Mouse (Mus musculus) thymus, adult 18-20 months (tissue): Measurements from ENCODE around the gene Akna.

ENCODE experiments used
- DNase-seq, 2 experiments: peaks; one replicate each; pipeline ENCODE4 v3.0.0; 2022; ENCODE audit warnings: mixed read lengths in 2 of 2

The Akna gene

DNA sequence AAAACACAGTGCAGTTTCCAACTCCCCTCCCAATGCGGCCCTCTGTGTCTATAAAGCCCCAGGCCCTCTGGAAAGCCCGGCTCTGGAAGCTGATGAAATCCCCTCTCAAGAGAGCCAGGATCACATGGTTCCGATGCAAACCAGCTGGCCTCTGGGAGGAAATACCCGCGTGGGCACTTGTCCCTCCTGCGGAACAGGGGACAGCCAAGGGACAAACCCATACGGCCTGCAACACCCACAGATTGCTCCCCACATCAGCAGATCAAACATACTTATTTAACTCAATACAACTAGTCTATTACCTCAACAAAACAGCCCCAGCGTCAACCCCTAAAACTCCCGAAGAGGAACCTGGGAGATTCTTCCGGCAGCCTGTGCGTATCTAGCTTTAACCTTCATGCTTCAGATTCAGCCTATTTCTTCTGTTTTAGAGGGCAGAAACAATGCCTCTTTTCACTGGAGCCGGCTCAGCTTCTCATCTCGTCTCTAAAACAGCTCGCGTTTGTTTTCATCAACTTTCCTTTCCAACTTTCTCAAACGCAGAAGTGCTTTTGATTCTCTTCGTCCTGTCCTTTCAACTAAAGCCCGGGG lies 6.3 kb upstream of the Akna start:
- no peak for DNase-seq

DNA sequence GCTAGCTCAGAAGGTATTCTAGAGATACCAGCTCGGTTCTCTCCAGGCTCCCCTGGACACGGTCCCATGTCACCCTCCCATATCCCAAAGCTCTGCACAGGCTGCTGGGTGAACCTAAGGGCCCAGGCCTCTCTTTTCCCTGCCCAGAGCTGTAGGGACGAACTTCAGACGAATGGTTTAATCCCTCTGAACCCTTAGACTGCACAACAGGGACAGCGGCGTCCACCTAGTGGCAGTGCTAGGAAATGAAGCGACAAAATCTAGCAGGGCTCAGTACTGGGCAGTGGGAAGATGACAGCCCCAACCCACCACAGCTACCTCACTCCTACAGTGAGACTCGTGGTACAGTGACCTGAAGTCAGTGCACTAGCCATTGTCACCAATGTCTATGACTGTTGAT lies 5.5 kb upstream of the Akna start:
- DNase-seq, result no peak

DNA sequence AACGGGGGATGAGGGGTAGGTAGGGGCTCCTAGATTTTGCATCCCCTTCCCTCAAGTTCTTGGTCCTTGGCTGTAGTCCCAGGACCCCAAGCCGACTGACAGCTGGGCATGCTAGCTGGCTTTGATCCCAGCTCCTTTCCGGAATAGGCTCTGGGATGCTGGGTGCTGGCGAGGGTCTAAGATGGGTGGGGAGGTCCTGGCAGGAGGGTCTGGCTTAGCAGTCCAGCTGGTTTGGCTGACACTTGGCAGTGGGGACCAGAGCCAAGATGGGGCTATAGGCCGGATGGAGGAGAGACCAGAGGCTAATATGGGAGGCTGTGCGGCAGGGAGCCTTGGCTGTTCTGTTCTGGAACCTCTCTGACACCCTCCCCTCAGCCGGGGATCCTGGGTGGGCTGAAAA lies 5.1 kb upstream of the Akna start:
- no peak for DNase-seq

DNA sequence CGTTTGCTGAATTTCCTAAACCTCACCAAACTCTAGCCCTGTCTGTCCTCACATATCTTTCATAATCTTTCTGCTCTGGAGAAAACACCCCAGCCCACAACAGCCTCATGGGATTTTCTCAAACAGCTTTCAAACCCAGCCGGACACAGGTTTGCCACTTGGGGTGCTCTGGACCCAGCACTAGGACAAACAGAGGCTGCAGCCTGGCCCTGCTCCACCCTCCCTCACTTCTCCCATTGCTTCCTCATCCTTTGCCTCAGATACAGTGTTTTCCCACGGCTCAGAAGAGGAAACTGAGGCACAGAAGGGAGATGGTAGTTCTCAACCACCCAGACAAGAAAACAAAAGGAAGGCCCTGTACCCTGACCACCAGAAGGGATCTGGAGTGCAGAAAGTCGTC lies 2.5 kb upstream of the Akna start:
- DNase-seq, result no peak

DNA sequence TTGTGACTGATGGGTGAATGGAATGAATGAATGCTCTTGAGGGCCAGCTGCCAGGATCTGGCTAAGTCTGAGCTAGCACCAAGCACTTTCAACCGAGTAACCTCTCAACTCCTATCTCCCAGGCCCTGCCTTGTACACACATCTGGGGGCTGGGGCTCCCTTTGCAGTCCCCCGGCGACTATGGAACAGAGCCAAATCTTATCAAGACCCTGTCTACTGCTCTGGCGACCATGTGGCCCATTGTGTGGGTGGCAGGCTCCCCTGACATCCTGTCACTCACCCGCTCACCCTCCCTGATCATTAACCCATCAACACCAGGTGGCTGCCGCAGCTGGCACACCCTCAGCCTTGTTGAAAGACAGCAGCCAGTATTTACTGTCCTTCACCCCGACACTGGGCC lies 1.9 kb upstream of the Akna start:
- DNase-seq, result peak; percentile 60 to 78

DNA sequence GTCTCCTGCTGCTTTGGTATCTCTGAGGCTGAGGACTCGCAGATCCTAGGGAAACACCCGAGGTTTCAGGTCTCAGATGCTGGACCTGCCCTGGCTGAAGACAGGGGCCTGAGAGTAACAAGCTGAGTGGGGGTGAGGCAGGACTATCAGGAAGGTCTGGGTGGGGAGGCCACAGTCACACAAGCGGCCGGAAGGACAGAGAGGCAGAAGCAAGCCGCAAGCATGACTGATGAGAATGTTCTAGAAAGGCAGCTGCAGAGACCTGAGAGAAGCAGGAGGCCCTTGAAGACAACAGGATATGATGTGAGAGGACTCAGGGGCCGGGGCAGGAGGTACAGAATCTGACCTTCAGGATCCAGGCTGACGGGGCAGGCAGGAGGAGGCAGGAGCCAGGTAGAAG lies 1.1 kb upstream of the Akna start:
- peak; percentile 64 to 84 for DNase-seq

DNA sequence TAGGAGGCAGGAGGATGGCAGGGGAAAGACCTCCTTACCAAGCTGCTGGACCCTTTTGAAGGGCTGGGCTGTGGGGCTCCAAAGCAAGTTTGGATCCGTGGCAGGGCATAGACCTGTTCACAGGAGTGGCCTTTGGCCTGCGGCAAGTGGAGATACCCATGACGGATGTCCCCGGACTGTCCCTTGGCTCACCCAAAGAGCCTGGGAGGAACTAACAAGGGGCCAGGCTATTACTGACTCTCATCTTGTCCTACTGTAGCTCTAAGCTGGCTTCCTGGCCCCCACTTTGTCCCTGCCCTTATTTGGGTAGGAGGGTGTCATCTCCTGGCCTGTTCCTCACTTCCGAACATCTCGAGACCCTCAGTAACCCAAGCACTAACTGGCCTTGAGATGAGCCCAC lies 596 bp downstream of the Akna start:
- DNase-seq, result no peak

DNA sequence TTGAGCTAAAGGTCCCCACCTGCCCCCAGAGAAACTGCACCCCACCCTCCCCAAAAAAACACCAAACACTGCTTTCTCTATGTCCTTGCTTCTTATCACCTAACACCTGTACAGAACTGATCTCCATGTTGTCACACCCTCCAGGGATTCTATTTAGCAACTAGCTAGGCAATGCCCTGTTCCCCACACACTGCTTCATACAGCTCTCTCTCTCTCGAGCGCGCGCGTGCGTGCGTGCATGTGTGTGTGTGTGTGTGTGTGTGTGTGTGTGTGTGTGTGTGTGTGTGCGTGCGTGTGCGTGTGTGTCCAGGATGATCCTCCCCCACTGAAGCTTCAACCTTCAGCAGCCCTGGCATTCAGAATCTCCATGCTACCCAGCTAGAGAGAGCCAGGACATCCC lies 1.1 kb downstream of the Akna start:
- no peak for DNase-seq

DNA sequence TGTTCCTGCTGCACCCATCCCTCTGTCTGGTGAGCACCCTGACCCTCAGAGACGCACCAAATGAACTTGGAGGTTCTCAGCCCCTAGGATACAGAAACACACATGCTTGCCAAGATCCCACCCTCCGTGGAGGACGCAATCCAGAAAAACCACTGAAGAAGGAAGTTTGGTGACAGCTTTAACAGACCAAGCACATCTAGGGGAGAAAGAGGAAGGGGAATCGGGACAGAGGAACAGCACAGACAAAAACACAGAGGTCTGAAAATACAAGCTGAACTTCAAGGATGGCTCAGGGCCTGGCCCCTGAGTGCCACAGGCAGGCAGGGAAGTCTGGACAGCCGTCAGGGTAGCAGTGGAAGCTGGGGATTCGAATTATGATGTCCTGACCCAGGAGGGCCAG lies 1.5 kb downstream of the Akna start:
- no peak for DNase-seq

DNA sequence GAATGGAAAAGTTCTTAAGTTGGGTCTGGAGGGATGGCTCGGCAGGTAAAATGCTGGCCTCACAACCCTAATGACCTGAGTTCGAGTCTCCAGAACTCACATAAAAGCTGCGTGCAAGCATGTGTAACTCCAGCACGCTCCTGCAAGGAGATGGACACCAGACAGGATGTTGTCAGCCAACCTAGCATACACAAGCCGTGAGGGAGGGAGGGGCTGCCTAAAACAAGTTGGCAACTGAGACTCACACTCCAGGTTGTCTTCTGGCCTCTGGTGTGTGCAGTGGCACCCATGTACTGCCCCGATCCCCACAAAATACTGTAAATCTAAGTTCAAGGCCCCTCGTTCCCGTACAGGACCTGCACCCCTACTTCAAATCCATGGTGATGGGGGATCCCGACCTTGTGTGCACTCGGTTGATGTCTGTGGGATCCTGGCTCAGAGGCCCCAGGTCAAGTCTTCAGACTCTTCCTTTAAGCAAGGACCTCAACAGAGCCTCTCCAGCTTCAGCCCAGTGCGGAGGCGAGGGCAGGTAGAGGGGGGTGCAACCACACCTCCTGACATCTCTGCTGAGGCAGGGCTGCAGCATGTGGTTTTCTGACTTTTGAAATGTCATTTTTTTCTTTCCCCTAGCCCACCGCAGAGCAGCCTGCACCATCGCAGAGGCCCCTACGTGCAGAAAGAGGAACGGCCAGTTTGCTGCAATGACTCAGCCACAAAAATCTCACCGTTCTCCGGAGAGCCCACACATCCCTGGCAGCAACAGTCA lies 2.4 kb downstream of the Akna start:
- peak in 1 of 2 experiments; percentile 68 for DNase-seq

DNA sequence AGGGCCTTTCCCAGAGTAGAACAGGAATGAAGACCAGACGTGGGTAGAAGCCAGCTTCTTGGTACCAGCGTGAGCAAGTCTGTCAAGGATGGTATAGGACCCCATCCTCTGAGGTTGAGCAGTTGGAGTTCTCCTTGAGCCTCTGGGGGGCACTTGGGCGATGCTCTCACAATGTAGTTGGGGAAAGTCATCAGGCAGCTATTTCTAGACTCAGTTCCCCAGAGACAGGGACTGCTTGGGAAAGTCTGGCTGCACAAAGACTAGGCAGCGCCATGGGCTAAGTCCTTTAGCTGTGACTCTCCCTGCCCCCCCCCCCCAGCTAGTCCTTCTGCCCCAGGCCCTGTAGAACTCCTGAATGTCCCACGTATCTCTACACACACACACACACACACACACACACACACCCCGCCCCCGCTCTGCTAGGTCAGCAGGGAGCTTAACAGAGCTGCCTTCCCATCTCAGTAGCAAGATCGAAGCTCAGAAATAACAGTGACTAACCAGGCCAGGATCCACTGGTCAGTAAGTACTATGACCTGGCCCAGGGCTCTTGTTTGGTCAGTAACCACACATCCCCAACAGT lies 3.4 kb downstream of the Akna start:
- DNase-seq, result no peak

DNA sequence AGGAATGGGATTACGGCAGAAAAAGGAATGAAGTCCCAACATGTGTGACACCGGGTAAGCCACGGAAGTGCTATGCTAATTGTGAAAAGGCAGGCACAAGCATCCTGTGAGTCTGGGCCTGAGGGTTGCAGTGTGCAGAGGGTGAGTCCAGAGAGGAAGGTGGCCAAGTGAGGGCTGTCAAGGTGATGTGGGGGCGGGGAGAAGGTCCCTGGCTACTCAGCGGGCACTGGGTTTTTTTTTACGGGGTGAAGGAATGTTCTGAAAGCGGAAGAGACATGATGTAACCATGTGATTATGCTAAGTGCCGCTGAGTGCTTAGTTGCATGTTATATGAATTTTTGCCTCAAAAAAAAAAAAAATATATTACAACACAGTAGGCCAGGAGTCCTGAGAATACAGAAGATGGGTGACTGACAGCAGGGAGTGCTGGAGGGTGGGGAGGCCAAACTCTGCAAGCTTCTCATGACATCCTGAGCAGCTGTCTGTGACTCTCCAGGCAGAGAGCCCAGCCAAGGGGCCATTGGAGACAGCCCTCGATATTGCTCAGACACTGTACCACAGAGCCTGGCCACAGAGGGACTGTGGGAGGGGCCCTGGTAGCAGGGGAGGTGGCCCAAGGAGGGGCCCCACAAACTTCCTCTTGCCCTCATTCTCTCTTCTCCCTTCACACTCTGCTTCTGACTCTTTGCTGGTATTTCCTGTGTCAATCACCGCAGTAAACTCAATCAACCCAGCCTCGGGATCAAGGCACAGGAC lies 4.1 kb downstream of the Akna start:
- DNase-seq, result no peak

DNA sequence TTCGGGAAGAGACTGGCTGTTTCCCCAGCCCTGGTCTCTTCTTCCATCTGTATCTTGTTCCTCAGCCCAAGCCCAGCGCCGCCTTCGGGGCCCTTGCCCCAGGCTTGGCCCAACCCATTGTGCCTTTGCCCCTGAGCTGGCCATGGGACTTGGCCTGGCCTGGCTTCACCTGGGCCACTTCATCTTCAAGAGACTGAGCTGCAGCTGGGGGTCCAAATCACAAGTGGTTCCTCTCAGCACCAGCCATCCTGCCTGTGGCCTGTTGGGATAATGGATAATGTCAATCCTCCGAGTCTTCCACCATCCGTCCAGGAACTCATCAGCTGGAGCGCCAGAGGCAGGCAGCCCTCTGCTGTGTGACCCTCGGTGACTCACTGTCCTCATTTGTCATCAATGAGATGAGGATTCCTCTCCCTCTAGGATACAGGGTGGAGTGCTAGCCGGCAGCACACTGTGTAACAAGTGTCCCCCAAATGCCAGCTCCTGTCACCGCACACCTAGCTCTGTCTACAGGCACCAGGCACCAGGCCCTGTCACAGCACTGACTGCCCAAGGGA lies 5.1 kb downstream of the Akna start:
- no peak for DNase-seq

DNA sequence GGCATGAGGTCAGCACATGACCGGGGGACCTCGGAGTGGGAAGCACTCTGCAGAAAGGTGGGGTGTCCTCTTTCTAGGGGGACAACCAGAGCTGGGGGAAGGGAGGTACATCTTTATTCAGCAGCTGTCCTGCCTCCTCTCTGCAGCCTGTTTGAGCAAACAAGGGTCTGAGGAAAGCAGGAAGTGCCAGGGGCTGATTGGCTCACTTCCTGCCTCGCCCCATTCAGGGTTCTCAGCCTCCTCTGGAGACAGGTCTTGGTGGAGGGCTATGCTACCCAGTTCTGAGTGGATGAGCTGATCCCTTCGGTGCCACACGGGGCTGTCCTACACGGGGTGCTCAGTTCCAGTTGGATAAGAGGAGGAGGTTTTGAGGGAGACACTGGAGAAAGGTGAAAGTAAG lies 11.8 kb downstream of the Akna start:
- DNase-seq, result peak; percentile 47 to 62

DNA sequence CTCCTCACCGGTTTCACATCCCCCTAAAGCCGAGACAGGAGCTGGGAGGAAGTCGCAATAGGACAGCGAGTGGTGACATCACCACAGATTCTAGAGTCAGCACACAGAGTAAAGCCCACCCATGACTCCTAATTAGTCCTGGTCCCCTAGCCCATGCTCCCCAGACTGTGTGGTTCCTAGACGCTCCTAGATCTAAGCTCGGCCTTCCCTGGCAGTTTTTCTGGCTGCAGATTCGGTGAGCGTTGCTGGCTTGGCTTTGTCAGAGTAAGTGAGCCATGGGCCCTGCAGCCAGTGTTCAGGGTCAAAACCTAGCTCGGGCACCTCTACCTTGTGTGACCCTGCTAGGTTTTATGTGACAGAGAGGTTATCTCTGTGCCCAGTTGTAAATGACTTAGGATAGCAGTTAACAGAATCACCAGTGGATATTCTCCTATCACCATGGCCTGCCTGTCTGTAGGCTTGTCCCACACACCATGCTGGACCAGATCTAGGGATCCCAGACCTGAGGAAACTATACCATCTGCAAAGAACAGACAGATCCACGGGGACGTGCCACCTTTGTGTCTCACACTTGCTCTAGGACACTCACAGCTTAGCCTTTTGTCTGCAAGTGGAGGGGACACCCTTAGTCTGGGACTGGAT lies 13.1 kb downstream of the Akna start:
- DNase-seq, result no peak

DNA sequence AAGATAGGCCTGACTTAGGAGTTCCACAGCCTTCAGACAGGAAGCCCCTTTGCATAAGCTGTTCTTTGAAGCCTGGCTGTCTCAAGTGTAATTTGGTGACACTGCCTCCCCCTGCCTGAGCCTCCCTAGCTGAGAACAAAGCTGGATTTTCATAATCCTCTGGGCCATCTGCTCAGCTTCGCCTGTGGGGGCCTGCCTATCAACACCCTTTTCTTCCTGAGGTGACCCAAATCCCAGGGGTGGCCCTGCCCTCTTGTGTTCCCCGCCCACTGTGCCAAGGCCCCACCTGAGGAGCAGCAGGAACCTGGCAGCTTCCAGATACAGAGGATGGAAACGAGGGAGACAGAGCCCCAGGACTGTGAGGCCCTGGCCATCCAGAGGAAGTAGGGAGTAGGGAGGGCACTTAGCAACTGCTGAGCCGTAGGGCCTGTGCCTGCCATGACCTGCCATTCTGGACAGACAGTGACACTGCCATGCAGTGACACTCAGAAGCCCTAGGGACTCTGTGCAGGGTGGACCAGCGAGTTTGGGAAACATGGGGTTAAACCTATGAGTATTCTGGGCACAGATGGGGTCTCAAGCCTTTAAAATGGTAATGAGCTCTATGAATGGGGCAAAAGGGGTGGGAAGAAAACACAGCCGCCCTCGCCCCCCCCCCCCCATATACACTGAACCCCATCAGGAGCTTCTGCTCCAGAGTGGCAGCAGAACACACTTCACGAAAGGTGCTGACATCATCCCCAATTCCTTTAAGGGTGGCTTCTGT lies 13.8 kb downstream of the Akna start:
- DNase-seq, result peak; percentile 38 to 72

DNA sequence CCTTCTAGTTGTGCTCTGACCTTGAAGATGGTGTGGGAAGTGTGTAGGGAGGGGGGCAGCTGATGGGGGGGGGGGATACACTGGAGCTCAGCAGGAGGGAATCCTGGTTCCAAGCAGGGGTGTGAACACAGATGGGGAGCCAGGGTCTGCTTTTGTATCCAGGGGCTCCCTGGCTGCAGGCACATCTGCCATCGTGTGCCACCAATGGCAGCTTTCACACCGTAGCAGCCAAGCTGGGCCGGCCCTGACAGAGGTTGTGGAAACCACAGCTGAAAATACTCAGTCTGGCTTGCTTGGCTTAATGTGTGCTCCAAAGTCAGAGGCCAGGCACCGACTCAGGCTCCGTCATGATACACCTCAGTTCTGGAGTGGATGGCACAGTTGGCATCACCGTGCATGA lies 15.1 kb downstream of the Akna start:
- DNase-seq, result no peak

DNA sequence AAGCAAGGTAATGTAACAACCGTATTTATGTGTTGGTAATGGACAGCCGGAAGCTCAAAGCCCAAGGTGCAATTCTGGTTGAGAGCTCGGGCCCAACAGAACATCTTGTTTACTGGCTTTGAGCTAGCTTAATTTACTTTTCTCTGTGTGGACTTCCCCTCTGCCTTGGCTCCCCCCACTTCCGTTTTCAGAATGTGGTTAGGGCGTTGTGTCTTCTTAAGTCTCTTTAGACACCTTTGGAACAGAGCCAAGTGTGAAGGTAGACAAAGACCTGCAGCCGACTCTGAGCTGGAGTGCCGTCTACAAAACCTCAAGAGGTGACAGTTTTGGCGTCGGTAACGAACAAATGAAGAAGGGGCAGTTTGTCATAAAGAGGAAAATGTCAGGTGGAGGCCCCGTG lies 17.4 kb downstream of the Akna start:
- DNase-seq, result peak; percentile 65 to 86

DNA sequence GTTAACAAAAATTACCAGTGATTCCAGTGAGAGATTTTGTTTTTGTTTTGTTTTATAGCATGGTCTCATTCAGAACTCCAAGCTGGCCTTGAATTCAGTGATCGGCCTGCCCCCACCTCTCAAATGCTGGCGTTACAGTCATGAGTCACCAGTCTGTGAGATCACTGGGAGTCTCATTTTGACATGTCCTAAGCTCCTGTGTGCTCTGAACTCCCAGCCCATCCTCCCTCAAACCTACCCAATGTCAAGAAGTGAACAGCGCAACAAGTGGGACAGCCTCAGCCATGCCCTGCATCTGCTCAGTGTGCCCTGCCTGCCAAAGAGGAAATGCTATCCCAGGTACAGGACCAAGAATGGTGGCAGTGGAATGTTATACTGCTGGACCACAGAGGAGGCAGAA lies 17.9 kb downstream of the Akna start:
- DNase-seq, result no peak

DNA sequence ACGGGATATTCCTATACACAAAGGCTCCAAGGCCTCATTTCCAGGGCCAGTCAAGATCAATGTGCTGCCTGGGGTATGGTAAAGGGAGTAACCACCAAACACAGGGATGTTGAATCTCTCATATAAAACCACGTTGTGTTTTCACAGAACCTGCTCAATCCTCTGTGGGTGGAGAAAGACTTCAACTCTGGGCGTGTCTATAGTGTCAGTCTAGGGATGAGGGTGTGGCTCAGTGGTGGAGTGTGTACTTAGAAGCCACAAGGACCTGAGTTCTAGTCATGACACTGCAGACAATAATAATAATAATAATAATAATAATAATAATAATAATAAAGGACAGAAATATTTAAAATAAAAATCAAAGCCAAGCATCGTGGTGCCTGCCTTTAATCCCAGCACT lies 18.9 kb downstream of the Akna start:
- DNase-seq, result no peak

DNA sequence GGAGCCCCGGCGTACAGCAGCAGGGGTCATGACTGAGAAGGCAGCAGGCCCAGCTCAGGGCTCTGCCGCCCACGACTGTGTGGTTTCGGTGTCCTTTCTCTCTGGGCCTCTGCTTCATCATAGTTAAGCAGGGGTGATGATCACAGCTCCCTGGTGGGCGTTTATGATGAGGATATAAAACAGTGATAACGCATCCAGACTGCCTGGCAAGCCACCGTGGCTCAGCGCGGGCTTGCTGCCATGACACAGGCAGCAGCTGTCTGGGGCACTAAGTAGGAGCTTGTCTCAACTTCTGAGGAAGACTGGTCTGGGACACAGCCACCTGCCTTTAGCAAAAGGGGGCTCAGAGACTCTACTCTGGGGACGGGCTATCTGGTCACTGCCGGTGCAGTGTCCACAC lies 19.7 kb downstream of the Akna start:
- no peak for DNase-seq

DNA sequence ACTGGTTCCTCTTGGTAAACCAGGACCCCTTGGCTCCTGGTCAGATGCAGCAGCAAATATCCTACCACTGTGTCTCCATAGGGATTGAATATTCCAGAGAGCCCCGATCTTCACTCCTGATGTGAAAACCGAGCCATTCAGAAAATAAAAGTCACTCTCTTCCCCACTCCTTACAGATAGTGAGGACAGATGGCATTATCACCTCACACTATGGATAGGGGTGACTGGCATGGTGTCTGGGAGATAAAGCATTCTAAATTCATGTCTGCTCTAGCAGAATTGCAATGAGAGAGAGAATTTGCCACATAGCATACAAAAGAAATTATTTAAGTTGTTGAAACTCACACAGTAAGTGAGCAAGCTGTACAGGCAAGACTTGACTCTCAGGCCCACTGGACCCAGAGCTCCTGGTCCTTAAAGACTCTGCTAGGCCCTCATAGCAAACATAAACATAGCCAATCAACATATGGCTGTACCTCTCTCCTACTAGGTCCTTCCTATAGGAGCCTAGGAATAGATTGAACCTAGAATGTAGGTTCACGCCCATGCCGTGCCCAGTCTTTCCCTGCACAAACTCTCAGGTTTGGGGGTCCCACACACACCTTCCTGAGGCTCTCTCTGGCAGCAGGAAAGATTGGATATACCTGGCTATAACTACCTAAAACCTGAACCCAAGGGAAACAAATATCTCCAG lies 20.3 kb downstream of the Akna start:
- no peak for DNase-seq
